Mouse (Mus musculus) stomach, postnatal 0 days (tissue): ENCODE results near the gene Pear1. TPM values are rescaled to one million over a fixed set of nuclear protein-coding genes. Genes with fewer than 3 reads are reported as not detected.

Source experiments
- ATAC-seq: fragments of 200-750 bp; cut with Nextera tagmentation; 2 replicates; pipeline ENCODE4 v1.8.0; 2017; ENCODE audit not compliant: low FRiP score, low TSS enrichment
- DNase-seq: peaks from one replicate; pipeline ENCODE4 v3.0.0-alpha.2; 2016; ENCODE audit warnings: low spot score
- H3K27ac ChIP-seq: fragments of 300-500 bp; sonication (generic); replicated peaks from 2 replicates; pipeline ENCODE4 v1.5.1; 2014; ENCODE audit warnings: mild to moderate bottlenecking, control low read depth
- H3K27me3 ChIP-seq: fragments of 300-500 bp; sonication (generic); 2 replicates; pipeline ENCODE4 v1.6.1; 2014; ENCODE audit warnings: low read length; ENCODE audit not compliant: control insufficient read depth, insufficient read depth
- H3K36me3 ChIP-seq: fragments of 300-500 bp; sonication (generic); 2 replicates; pipeline ENCODE4 v1.6.1; 2014; ENCODE audit warnings: low read length, mixed read lengths; ENCODE audit not compliant: control insufficient read depth, insufficient read depth
- H3K4me1 ChIP-seq: fragments of 300-500 bp; sonication (generic); replicated peaks from 2 replicates; pipeline ENCODE4 v1.6.1; 2014; ENCODE audit warnings: antibody characterized with exemption; ENCODE audit not compliant: control insufficient read depth, insufficient read depth
- H3K4me2 ChIP-seq: fragments of 300-500 bp; sonication (generic); replicated peaks from 2 replicates; pipeline ENCODE4 v1.6.1; 2014; ENCODE audit warnings: low read depth, mild to moderate bottlenecking, control low read depth, moderate library complexity
- H3K4me3 ChIP-seq: fragments of 300-500 bp; sonication (generic); 2 replicates; pipeline ENCODE4 v1.5.1; 2014; ENCODE audit warnings: low read depth, low read length, control low read depth
- H3K9ac ChIP-seq: fragments of 300-500 bp; sonication (generic); 2 replicates; pipeline ENCODE4 v1.6.1; 2014; ENCODE audit warnings: mild to moderate bottlenecking, low read length, control low read depth, mixed read lengths
- H3K9me3 ChIP-seq: fragments of 300-500 bp; sonication (generic); 2 replicates; pipeline ENCODE4 v1.6.1; 2016; ENCODE audit warnings: low read length; ENCODE audit not compliant: control insufficient read depth
- CTCF ChIP-seq: IDR thresholded peaks from 2 replicates; pipeline ENCODE4 v1.5.1; 2016; ENCODE audit warnings: antibody characterized with exemption, low read depth, mild to moderate bottlenecking, moderate library complexity
- EP300 ChIP-seq: optimal IDR thresholded peaks from 2 replicates; pipeline ENCODE3; 2016; ENCODE audit warnings: antibody characterized with exemption
- WGBS: fragments of 180-500 bp; shearing (Covaris S2); extraction: QIAGEN DNeasy Blood & Tissue Kit; methylation state at CpG from one replicate; pipeline ENCODE4 v1.1.7; 2014; 5-methylcytosine and 5-hydroxymethylcytosine counted together
- polyA plus RNA-seq: library from polyadenylated mRNA; unstranded; fragments of >200 nt; fragmentation: Nextera tagmentation; extraction: Ambion mirVana; gene quantifications from 2 replicates; pipeline ENCODE4 v1.2.1, GENCODE M21; 2015

The Pear1 gene
- polyA plus RNA-seq, 1 experiment from 2014 or later, result 6.1 TPM

GRCm38 (mm10) chr3:87763683-87764289 lies 60.3 kb downstream of the Pear1 start:
- no peaks in the 10 kb centered on the region; the same call in 1 of the 2 replicates for H3K36me3 ChIP-seq
- DNase-seq (peak; percentile 70), ATAC-seq (peak; percentile 25; the same call in 1 of the 2 replicates)
- peak overlapping the region; percentile 27; the same call in 1 of the 2 replicates for H3K9ac ChIP-seq
- H3K27me3 ChIP-seq, result no peaks in the 10 kb centered on the region; the same call in 1 of the 2 replicates
- H3K4me2 ChIP-seq, result peak overlapping the region; percentile 47
- H3K4me3 ChIP-seq, result peak overlapping the region; percentile 12; the same call in 1 of the 2 replicates
- H3K4me1 ChIP-seq, result peaks cover 9% of the 10 kb centered on the region; the same call in 1 of the 2 replicates
- 11% methylated on average over 14 of the region's 15 CpGs for WGBS
- H3K27ac ChIP-seq, result peak overlapping the region; percentile 86
- H3K9me3 ChIP-seq, result no peaks in the 10 kb centered on the region
- TF ChIP-seq CTCF (no peak), EP300 (no peak)

DNA sequence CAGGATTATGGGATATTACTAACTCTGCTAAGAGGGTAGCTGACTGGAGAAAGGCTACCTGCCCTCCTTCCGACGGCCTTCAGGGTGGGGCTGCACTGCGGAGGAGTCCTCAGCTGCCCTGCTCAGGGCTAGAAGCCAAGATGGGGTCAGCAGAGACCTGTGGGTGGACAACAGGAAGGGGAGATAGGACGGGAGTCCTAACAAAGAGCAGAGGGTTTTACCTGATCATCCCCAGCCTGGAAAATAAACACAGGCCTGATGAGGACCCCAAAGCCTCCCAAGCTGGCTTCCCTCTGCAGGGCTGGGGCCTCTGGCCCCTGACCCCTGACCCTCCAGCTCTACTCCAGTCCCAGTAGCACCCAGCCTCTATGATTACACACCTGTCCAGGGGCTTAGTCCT lies 60.9 kb downstream of the Pear1 start:
- peak overlapping the region; percentile 27; the same call in 1 of the 2 replicates for H3K9ac ChIP-seq
- H3K4me3 ChIP-seq, result no peak overlapping the region; the same call in 1 of the 2 replicates
- no peaks in the 10 kb centered on the region for H3K9me3 ChIP-seq
- H3K4me2 ChIP-seq, result peak overlapping the region; percentile 47
- TF ChIP-seq EP300, result no peak
- no peak for TF ChIP-seq CTCF
- peak overlapping the region; percentile 86 for H3K27ac ChIP-seq
- H3K4me1 ChIP-seq, result peaks cover 9% of the 10 kb centered on the region; the same call in 1 of the 2 replicates
- 30% methylated on average over 4 of the region's 4 CpGs for WGBS
- ATAC-seq (0 out of 2 replicates have a peak, but pooled peaks have one; percentile 1), DNase-seq (no peak)
- no peaks in the 10 kb centered on the region; the same call in 1 of the 2 replicates for H3K36me3 ChIP-seq
- no peaks in the 10 kb centered on the region; the same call in 1 of the 2 replicates for H3K27me3 ChIP-seq

GRCm38 (mm10) chr3:87761408-87762375 lies 62.4 kb downstream of the Pear1 start:
- ATAC-seq (peak; percentile 36; the same call in 1 of the 2 replicates), DNase-seq (peak; percentile 66)
- H3K9me3 ChIP-seq, result no peaks in the 10 kb centered on the region
- no peak overlapping the region for H3K4me3 ChIP-seq
- H3K27me3 ChIP-seq, result no peaks in the 10 kb centered on the region
- H3K9ac ChIP-seq, result no peak overlapping the region
- peaks cover 9% of the 10 kb centered on the region; the same call in 1 of the 2 replicates for H3K4me1 ChIP-seq
- no peak overlapping the region for H3K4me2 ChIP-seq
- no peaks in the 10 kb centered on the region; the same call in 1 of the 2 replicates for H3K36me3 ChIP-seq
- TF ChIP-seq CTCF (no peak), EP300 (no peak)
- 65% methylated on average over 20 of the region's 20 CpGs for WGBS
- 0 out of 2 replicates have a peak overlapping the region, but pooled peaks have one; percentile 24 for H3K27ac ChIP-seq

GRCm38 (mm10) chr3:87758641-87759040 lies 65.5 kb downstream of the Pear1 start:
- no peak overlapping the region for H3K4me2 ChIP-seq
- no peaks in the 10 kb centered on the region for H3K27me3 ChIP-seq
- H3K4me3 ChIP-seq, result no peak overlapping the region
- TF ChIP-seq EP300 (no peak), CTCF (no peak)
- ATAC-seq, result no peak
- H3K4me1 ChIP-seq, result peaks cover 4% of the 10 kb centered on the region; the same call in 1 of the 2 replicates
- no peak for DNase-seq
- H3K9ac ChIP-seq, result no peak overlapping the region
- H3K9me3 ChIP-seq, result no peaks in the 10 kb centered on the region
- no peak overlapping the region for H3K27ac ChIP-seq
- 42% methylated on average over 5 of the region's 5 CpGs for WGBS
- H3K36me3 ChIP-seq, result no peaks in the 10 kb centered on the region; the same call in 1 of the 2 replicates

DNA sequence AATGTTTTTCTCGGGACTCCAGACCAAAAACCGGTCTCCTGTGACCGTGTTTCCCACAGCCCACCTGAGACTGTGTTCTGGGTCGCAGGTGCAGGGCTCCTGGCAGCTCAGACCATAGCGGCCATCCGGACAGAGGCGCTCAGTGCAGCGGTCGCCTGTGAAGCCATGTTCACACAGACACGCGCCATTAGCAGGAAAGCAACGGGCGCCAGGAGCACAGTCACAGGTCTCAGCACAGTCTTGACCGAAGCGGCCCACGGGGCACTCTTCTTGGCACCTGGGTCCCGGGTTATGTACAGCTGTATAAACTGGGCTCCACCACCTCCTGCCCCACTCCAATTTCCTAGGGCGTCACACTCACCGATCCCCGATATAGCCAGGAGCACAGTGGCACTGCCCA lies 67.6 kb downstream of the Pear1 start:
- Histone ChIP-seq H3K4me3 (no peak overlapping the region; the same call in 1 of the 2 replicates), H3K4me2 (no peak overlapping the region; the same call in 1 of the 2 replicates)

More for the DNA sequence above, 67.6 kb downstream of the Pear1 start:
- TF ChIP-seq EP300 (no peak), CTCF (no peak)
- Histone ChIP-seq H3K36me3 (no peaks in the 10 kb centered on the region; the same call in 1 of the 2 replicates), H3K4me1 (no peaks in the 10 kb centered on the region), H3K9me3 (no peaks in the 10 kb centered on the region), H3K27me3 (no peaks in the 10 kb centered on the region), H3K9ac (no peak overlapping the region), H3K27ac (no peak overlapping the region)
- ATAC-seq, result no peak
- no peak for DNase-seq
- 54% methylated on average over 20 of the region's 20 CpGs for WGBS
